Comparison of ENCODE assay signal across 8 mouse cellular contexts in genomic region chr8:45763690-45764342, GRCm38 (mm10).
A peak's percentile ranks its signal among the peaks of the same experiment; 100 is the strongest.
DNase-seq lines count a peak whose midpoint lies in the region; ATAC-seq and TF ChIP-seq lines count a peak whose summit lies in the region.

No protein-coding gene starts in this region.

- no peak for TF ChIP-seq POLR2A in spleen, adult 2 months (IDR thresholded peaks at IDR 0.05; ENCODE audit: low read depth, low read length)

- H3K36me3 ChIP-seq in forebrain, embryonic 14.5 days (ENCODE audit: control insufficient read depth, insufficient read depth, low read length), result peaks cover 33% of the 10 kb centered on the region
- peaks cover 22% of the 10 kb centered on the region for H3K36me3 ChIP-seq in forebrain, embryonic 12.5 days (replicated peaks)
- no peaks in the 10 kb centered on the region for H3K36me3 ChIP-seq in spleen, adult 2 months (ENCODE audit: control insufficient read depth, insufficient read depth, low read length)
- peaks cover 51% of the 10 kb centered on the region for H3K36me3 ChIP-seq in heart, postnatal 0 days (replicated peaks; ENCODE audit: control insufficient read depth, insufficient read depth, low read length)
- H3K36me3 ChIP-seq in midbrain, postnatal 0 days (ENCODE audit: insufficient read depth, low read length), result peaks cover 3% of the 10 kb centered on the region; the same call in 1 of the 2 replicates

- 0 out of 2 replicates have a peak overlapping the region, but pooled peaks have one; percentile 25 for H3K9ac ChIP-seq in forebrain, embryonic 14.5 days (ENCODE audit: low read length)
- no peak overlapping the region for H3K9ac ChIP-seq in forebrain, embryonic 12.5 days
- no peak overlapping the region for H3K9ac ChIP-seq in heart, postnatal 0 days (replicated peaks; ENCODE audit: low read depth, low read length)
- H3K9ac ChIP-seq in midbrain, postnatal 0 days (replicated peaks; ENCODE audit: low read length, poor library complexity, severe bottlenecking), result 0 out of 2 replicates have a peak overlapping the region, but pooled peaks have one; percentile 24

- peaks cover 4% of the 10 kb centered on the region for H3K4me1 ChIP-seq in forebrain, embryonic 14.5 days (ENCODE audit: control insufficient read depth, insufficient read depth, low read length)
- H3K4me1 ChIP-seq in forebrain, embryonic 12.5 days, result no peaks in the 10 kb centered on the region; the same call in none of the 2 replicates
- no peaks in the 10 kb centered on the region for H3K4me1 ChIP-seq in spleen, adult 2 months (ENCODE audit: control insufficient read depth, insufficient read depth, insufficient read length)
- peaks cover 22% of the 10 kb centered on the region for H3K4me1 ChIP-seq in heart, postnatal 0 days (ENCODE audit: control insufficient read depth, insufficient read depth)
- H3K4me1 ChIP-seq in midbrain, postnatal 0 days (ENCODE audit: insufficient read depth, low read length), result no peaks in the 10 kb centered on the region; the same call in 1 of the 2 replicates

- TF ChIP-seq CTCF in spleen, adult 2 months (IDR thresholded peaks at IDR 0.05; ENCODE audit: extremely low read depth, insufficient read depth, insufficient read length, insufficient replicate concordance), result no peak
- no peak for TF ChIP-seq CTCF in heart, postnatal 0 days (IDR thresholded peaks at IDR 0.05; ENCODE audit: low read depth)
- TF ChIP-seq CTCF in midbrain, postnatal 0 days (IDR thresholded peaks at IDR 0.05), result no peak

- TF ChIP-seq EP300 in heart, postnatal 0 days (IDR thresholded peaks at IDR 0.05; ENCODE audit: low read depth), result no peak

- 0 out of 2 replicates have a peak, but pooled peaks have one; percentile 15 for ATAC-seq in forebrain, embryonic 14.5 days
- ATAC-seq in forebrain, embryonic 12.5 days (ENCODE audit: low FRiP score), result no peak
- ATAC-seq in heart, postnatal 0 days (ENCODE audit: insufficient read depth, low read depth), result peak; percentile 78
- ATAC-seq in midbrain, postnatal 0 days (ENCODE audit: low FRiP score), result peak; percentile 69; the same call in 1 of the 2 replicates

- no peak overlapping the region for H3K4me2 ChIP-seq in forebrain, embryonic 14.5 days (ENCODE audit: low read length)
- no peak overlapping the region for H3K4me2 ChIP-seq in forebrain, embryonic 12.5 days
- H3K4me2 ChIP-seq in heart, postnatal 0 days (ENCODE audit: low read depth, low read length), result peak overlapping the region; percentile 28
- H3K4me2 ChIP-seq in midbrain, postnatal 0 days (ENCODE audit: low read depth, low read length, poor library complexity, severe bottlenecking), result peak overlapping the region; percentile 9; the same call in 1 of the 2 replicates

- H3K27ac ChIP-seq in forebrain, embryonic 14.5 days (ENCODE audit: low read depth, low read length), result peak overlapping the region; percentile 29; the same call in 1 of the 2 replicates
- H3K27ac ChIP-seq in forebrain, embryonic 12.5 days, result no peak overlapping the region
- H3K27ac ChIP-seq in spleen, adult 2 months (ENCODE audit: insufficient read depth, low read length), result 0 out of 2 replicates have a peak overlapping the region, but pooled peaks have one; percentile 40
- peak overlapping the region; percentile 66 for H3K27ac ChIP-seq in heart, postnatal 0 days (ENCODE audit: low read depth)
- peak overlapping the region; percentile 47; the same call in 1 of the 2 replicates for H3K27ac ChIP-seq in midbrain, postnatal 0 days (ENCODE audit: low read depth, low read length)

- H3K4me3 ChIP-seq in forebrain, embryonic 14.5 days (ENCODE audit: low read depth, low read length), result no peak overlapping the region
- H3K4me3 ChIP-seq in forebrain, embryonic 12.5 days (replicated peaks), result no peak overlapping the region
- H3K4me3 ChIP-seq in spleen, adult 2 months (ENCODE audit: extremely low read depth, insufficient read depth, insufficient read length), result no peak overlapping the region
- no peak overlapping the region for H3K4me3 ChIP-seq in heart, postnatal 0 days (ENCODE audit: low read depth, low read length)
- no peak overlapping the region for H3K4me3 ChIP-seq in midbrain, postnatal 0 days (ENCODE audit: low read depth, low read length)

- no peaks in the 10 kb centered on the region for H3K9me3 ChIP-seq in forebrain, embryonic 14.5 days (replicated peaks; ENCODE audit: control insufficient read depth, low read length)
- H3K9me3 ChIP-seq in forebrain, embryonic 12.5 days, result no peaks in the 10 kb centered on the region
- no peaks in the 10 kb centered on the region for H3K9me3 ChIP-seq in heart, postnatal 0 days (replicated peaks; ENCODE audit: control insufficient read depth, low read length)
- H3K9me3 ChIP-seq in midbrain, postnatal 0 days (ENCODE audit: low read length), result no peaks in the 10 kb centered on the region

- WGBS in forebrain, embryonic 14.5 days, result 65% methylated on average over 11 of the region's 11 CpGs
- 69% methylated on average over 11 of the region's 11 CpGs for WGBS in forebrain, embryonic 12.5 days
- WGBS in spleen, adult 2 months, result 6% methylated on average over 11 of the region's 11 CpGs
- WGBS in heart, postnatal 0 days, result 26% methylated on average over 11 of the region's 11 CpGs
- WGBS in midbrain, postnatal 0 days, result 49% methylated on average over 11 of the region's 11 CpGs

- DNase-seq in forebrain, embryonic 14.5 days (ENCODE audit: low spot score), result no peak
- DNase-seq in spleen, adult 2 months (ENCODE audit: low read depth in 1 of 2, low spot score in 2 of 2), result no peak
- no peak for DNase-seq in spleen, postnatal 36 days (ENCODE audit: low spot score in 2 of 2)
- DNase-seq in heart, postnatal 0 days (ENCODE audit: low spot score), result peak; percentile 81
- peak; percentile 77 for DNase-seq in midbrain, postnatal 0 days (ENCODE audit: low spot score)
- no peak for DNase-seq in spleen, postnatal 10 days (ENCODE audit: low spot score in 2 of 2)
- DNase-seq in spleen, adult 12 weeks (ENCODE audit: low spot score), result no peak

- no peaks in the 10 kb centered on the region for H3K27me3 ChIP-seq in forebrain, embryonic 14.5 days (replicated peaks; ENCODE audit: control insufficient read depth, insufficient read depth, low read length)
- H3K27me3 ChIP-seq in forebrain, embryonic 12.5 days, result no peaks in the 10 kb centered on the region
- H3K27me3 ChIP-seq in spleen, adult 2 months (ENCODE audit: control insufficient read depth, insufficient read depth, low read length), result no peaks in the 10 kb centered on the region
- no peaks in the 10 kb centered on the region for H3K27me3 ChIP-seq in heart, postnatal 0 days (ENCODE audit: control insufficient read depth, insufficient read depth, low read length)
- no peaks in the 10 kb centered on the region for H3K27me3 ChIP-seq in midbrain, postnatal 0 days (ENCODE audit: insufficient read depth, low read length)

Comparison
In these comparisons a context has a peak if more than half of its experiments do, and no peak if none do; other contexts are left out.
1. H3K9ac ChIP-seq: peak in forebrain, embryonic 14.5 days (single experiment) and midbrain, postnatal 0 days (single experiment); none in forebrain, embryonic 12.5 days (single experiment) and heart, postnatal 0 days (single experiment).
2. DNase-seq: peak in heart, postnatal 0 days (single experiment) and midbrain, postnatal 0 days (single experiment); none in forebrain, embryonic 14.5 days (single experiment), spleen, adult 2 months (0 of 2), spleen, postnatal 36 days (0 of 2), spleen, postnatal 10 days (0 of 2) and spleen, adult 12 weeks (single experiment).
3. H3K4me2 ChIP-seq: peak in heart, postnatal 0 days (single experiment) and midbrain, postnatal 0 days (single experiment); none in forebrain, embryonic 14.5 days (single experiment) and forebrain, embryonic 12.5 days (single experiment).